Mouse (Mus musculus) embryonic fibroblast, embryonic 13.5 days (primary cell): ENCODE data around the gene Fxr2.

Source experiments
- CTCF ChIP-seq: IDR thresholded peaks from 2 replicates; pipeline ENCODE4 v1.5.1; 2011; ENCODE audit warnings: mild to moderate bottlenecking, control low read depth, low read length, moderate library complexity, borderline replicate concordance; ENCODE audit not compliant: insufficient read depth
- POLR2A ChIP-seq: IDR thresholded peaks from 2 replicates; pipeline ENCODE4 v1.6.1; 2011; ENCODE audit warnings: low read depth, mild to moderate bottlenecking, control low read depth, low read length, moderate library complexity

DNA sequence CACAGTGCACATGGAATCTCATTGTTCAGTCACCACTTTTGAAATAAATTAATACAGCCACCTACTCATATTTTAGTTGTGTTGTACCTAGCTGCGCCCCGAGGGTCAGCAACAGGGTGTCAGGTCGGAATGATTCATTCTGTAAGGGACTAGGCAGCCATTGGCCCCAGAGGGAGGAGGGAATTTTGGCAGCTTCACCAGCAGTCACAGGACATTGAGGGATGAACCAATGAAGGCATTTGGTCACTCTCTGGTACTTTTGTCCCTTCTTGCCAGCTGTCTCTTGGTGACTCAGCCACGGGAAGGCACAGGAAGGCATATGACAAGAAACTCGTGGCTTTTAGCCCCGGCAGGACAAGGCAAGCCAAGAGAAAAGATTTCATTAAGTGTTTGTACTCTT lies 31.0 kb downstream of the Fxr2 start:
- no peak for TF ChIP-seq CTCF
- TF ChIP-seq POLR2A = no peak
